Mouse (Mus musculus) heart, adult 2 months (tissue): ENCODE results near the gene Nfatc2. TPM values are rescaled to one million over a fixed set of nuclear protein-coding genes. Genes with fewer than 3 reads are reported as not detected.

Experiments used
- DNase-seq, 2 experiments: peaks; one replicate each; pipeline ENCODE4 v3.0.0; 2021
- H3K27ac ChIP-seq: fragments of 200-600 bp; 2 replicates; pipeline ENCODE4 v1.8.1; 2022
- H3K27me3 ChIP-seq: fragments of 200-500 bp; 2 replicates; pipeline ENCODE4 v1.6.1; 2012; ENCODE audit warnings: mild to moderate bottlenecking, low read length, inconsistent platforms, mixed read lengths; ENCODE audit not compliant: control insufficient read depth, insufficient read depth
- H3K36me3 ChIP-seq: fragments of 200-500 bp; 2 replicates; pipeline ENCODE4 v1.6.1; 2012; ENCODE audit warnings: low read length, inconsistent platforms; ENCODE audit not compliant: control insufficient read depth, insufficient read depth
- H3K4me1 ChIP-seq: fragments of 200-500 bp; 2 replicates; pipeline ENCODE4 v1.6.1; 2011; ENCODE audit warnings: low read length; ENCODE audit not compliant: control insufficient read depth, insufficient read depth
- H3K4me3 ChIP-seq: fragments of 200-600 bp; 2 replicates; pipeline ENCODE4 v1.8.1; 2022
- H3K79me2 ChIP-seq: fragments of 200-500 bp; replicated peaks from 2 replicates; pipeline ENCODE4 v1.6.1; 2012; ENCODE audit warnings: mild to moderate bottlenecking, inconsistent platforms, low read length, moderate library complexity, mixed read lengths; ENCODE audit not compliant: control insufficient read depth, insufficient read depth
- H3K9ac ChIP-seq: fragments of 200-500 bp; 2 replicates; pipeline ENCODE4 v1.6.1; 2012; ENCODE audit warnings: low read depth, mild to moderate bottlenecking, control low read depth, inconsistent platforms, low read length, mixed read lengths
- CTCF ChIP-seq: fragments of 200-600 bp; IDR thresholded peaks from 2 replicates; pipeline ENCODE4 v1.8.1; 2022; ENCODE audit warnings: antibody characterized with exemption, mild to moderate bottlenecking, moderate library complexity
- EP300 ChIP-seq: fragments of 200-500 bp; IDR thresholded peaks from 2 replicates; pipeline ENCODE4 v1.6.1; 2011; ENCODE audit warnings: low read depth, low read length, control low read depth; ENCODE audit not compliant: insufficient read depth
- POLR2A ChIP-seq: fragments of 200-500 bp; IDR thresholded peaks from 2 replicates; pipeline ENCODE4 v1.6.1; 2011; ENCODE audit warnings: mild to moderate bottlenecking, low read depth, low read length, control low read depth; ENCODE audit not compliant: insufficient read depth
- WGBS: fragments of 180-500 bp; shearing (Covaris S2); methylation state at CpG from one replicate; pipeline ENCODE4 v1.1.7; 2018; 5-methylcytosine and 5-hydroxymethylcytosine counted together
- intact Hi-C: fragments of 180-260 bp; cut with DNase I; formaldehyde crosslinking; loops from one replicate; pipeline ENCODE4 v1.15.1; 2025
- polyA plus RNA-seq: library from polyadenylated mRNA; depleted of rRNA; stranded (reverse); fragments of >200 nt; gene quantifications from 2 replicates; pipeline ENCODE4 v1.2.3, GENCODE M21; 2012
- total RNA-seq, 2 experiments: library from RNA; stranded (reverse); gene quantifications; 2 replicates each; pipeline ENCODE4 v1.2.3; 2021

Gene Nfatc2
- total and polyA plus RNA-seq, 3 experiments = 11.2 to 18.3 (median 12.8) TPM

- Histone ChIP-seq H3K36me3 (no peaks in the 10 kb centered on the region), H3K4me1 (no peaks in the 10 kb centered on the region), H3K27me3 (no peaks in the 10 kb centered on the region), H3K79me2 (no peaks in the 10 kb centered on the region), H3K27ac (no peak overlapping the region), H3K4me3 (no peak overlapping the region), H3K9ac (no peak overlapping the region)
- intact Hi-C loops = loop anchor here (2.0 to 10.0 kb wide), 2 partner anchors 169 to 329 kb away; no protein-coding TSS in a partner anchor
- WGBS = 38% methylated on average over 8 of the region's 8 CpGs
- no peak for DNase-seq
- TF ChIP-seq POLR2A (no peak), EP300 (no peak), CTCF (no peak)
These were observed 157.3 kb downstream of the Nfatc2 start for GRCm38 (mm10) chr2:168444126-168444525.

- Histone ChIP-seq H3K4me1 (no peaks in the 10 kb centered on the region), H3K27me3 (no peaks in the 10 kb centered on the region), H3K27ac (no peak overlapping the region), H3K9ac (no peak overlapping the region), H3K79me2 (no peaks in the 10 kb centered on the region), H3K36me3 (no peaks in the 10 kb centered on the region), H3K4me3 (no peak overlapping the region)
- TF ChIP-seq POLR2A = no peak
- no peak for TF ChIP-seq EP300
- no peak for TF ChIP-seq CTCF
- intact Hi-C loops = loop anchor here (10.0 kb wide), 1 partner anchor 327 kb away; no protein-coding TSS in a partner anchor
- no peak for DNase-seq
- 93% methylated on average over 12 of the region's 12 CpGs for WGBS
These were observed 160.0 kb downstream of the Nfatc2 start for GRCm38 (mm10) chr2:168441494-168441893.

GRCm38 (mm10) chr2:168440918-168441328 lies 160.5 kb downstream of the Nfatc2 start:
- H3K27ac ChIP-seq = no peak overlapping the region
- H3K27me3 ChIP-seq = no peaks in the 10 kb centered on the region
- intact Hi-C loops = loop anchor here (10.0 kb wide), 1 partner anchor 326 kb away; no protein-coding TSS in a partner anchor
- WGBS = 85% methylated on average over 17 of the region's 17 CpGs
- H3K79me2 ChIP-seq = no peaks in the 10 kb centered on the region
- H3K9ac ChIP-seq = no peak overlapping the region
- H3K36me3 ChIP-seq = no peaks in the 10 kb centered on the region
- no peak for DNase-seq
- TF ChIP-seq POLR2A (no peak), CTCF (no peak), EP300 (no peak)
- H3K4me1 ChIP-seq = no peaks in the 10 kb centered on the region
- H3K4me3 ChIP-seq = no peak overlapping the region

DNA sequence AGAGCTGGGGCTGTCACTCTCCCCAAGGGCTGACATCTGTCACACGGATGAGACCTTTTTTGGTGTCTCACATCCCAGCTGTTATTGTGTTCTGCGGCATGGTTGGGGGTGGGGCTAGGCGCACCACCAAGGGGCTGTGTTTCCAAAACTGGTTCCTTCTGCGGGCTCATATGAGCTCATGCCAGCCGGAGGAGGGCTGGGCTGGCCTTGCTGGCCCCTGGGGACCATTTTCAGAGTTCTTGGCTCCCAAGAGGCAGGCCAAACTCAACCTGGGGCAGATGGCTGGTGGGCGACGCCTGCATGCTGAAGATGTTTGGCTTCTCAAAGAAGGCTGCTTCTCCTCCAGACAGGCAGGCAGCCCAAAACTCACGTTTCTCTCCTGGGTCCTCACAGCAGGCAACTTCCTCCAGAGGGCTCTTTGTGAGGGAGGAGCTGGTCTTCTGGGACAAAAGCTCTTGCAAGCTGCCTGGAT lies 162.4 kb downstream of the Nfatc2 start:
- H3K9ac ChIP-seq = no peak overlapping the region
- H3K4me1 ChIP-seq = no peaks in the 10 kb centered on the region
- no peaks in the 10 kb centered on the region for H3K79me2 ChIP-seq
- intact Hi-C loops = no loop called here
- 46% methylated on average over 8 of the region's 8 CpGs for WGBS
- DNase-seq = peak in 1 of 2 experiments; percentile 11
- no peak overlapping the region for H3K4me3 ChIP-seq
- H3K36me3 ChIP-seq = no peaks in the 10 kb centered on the region
- no peak for TF ChIP-seq POLR2A
- no peak for TF ChIP-seq CTCF
- TF ChIP-seq EP300 = no peak
- H3K27ac ChIP-seq = no peak overlapping the region
- no peaks in the 10 kb centered on the region for H3K27me3 ChIP-seq

GRCm38 (mm10) chr2:168434187-168434586 lies 167.3 kb downstream of the Nfatc2 start:
- 46% methylated on average over 5 of the region's 5 CpGs for WGBS
- peak in 1 of 2 experiments; percentile 10 for DNase-seq
- no peak for TF ChIP-seq POLR2A
- no peak for TF ChIP-seq EP300
- no peak for TF ChIP-seq CTCF

GRCm38 (mm10) chr2:168433392-168433791 lies 168.1 kb downstream of the Nfatc2 start:
- no peak overlapping the region for H3K9ac ChIP-seq
- intact Hi-C loops = no loop called here
- 71% methylated on average over 5 of the region's 5 CpGs for WGBS
- no peak overlapping the region for H3K27ac ChIP-seq
- no peak overlapping the region for H3K4me3 ChIP-seq
- TF ChIP-seq POLR2A = no peak
- no peak for TF ChIP-seq CTCF
- TF ChIP-seq EP300 = no peak
- no peaks in the 10 kb centered on the region for H3K4me1 ChIP-seq
- no peaks in the 10 kb centered on the region for H3K27me3 ChIP-seq
- H3K79me2 ChIP-seq = no peaks in the 10 kb centered on the region
- no peak for DNase-seq
- H3K36me3 ChIP-seq = no peaks in the 10 kb centered on the region

More at GRCm38 (mm10) chr2:168434187-168434586, 167.3 kb downstream of the Nfatc2 start:
- intact Hi-C loops = no loop called here
- H3K36me3 ChIP-seq = no peaks in the 10 kb centered on the region
- no peak overlapping the region for H3K27ac ChIP-seq
- no peak overlapping the region for H3K9ac ChIP-seq
- H3K27me3 ChIP-seq = no peaks in the 10 kb centered on the region
- H3K4me1 ChIP-seq = no peaks in the 10 kb centered on the region
- H3K79me2 ChIP-seq = no peaks in the 10 kb centered on the region
- H3K4me3 ChIP-seq = no peak overlapping the region
